Mouse (Mus musculus) MEL (cell line): ENCODE measurements around the gene Wdr26. TPM values are rescaled to one million over a fixed set of nuclear protein-coding genes. Genes with fewer than 3 reads are reported as not detected.

Experiments
- DNase-seq: peaks from one replicate; pipeline ENCODE4 v3.0.0; 2011; ENCODE audit warnings: low read depth, low spot score
- H3K27ac ChIP-seq: 2 replicates; pipeline ENCODE4 v1.5.1; 2012; ENCODE audit warnings: low read depth, mild to moderate bottlenecking, control low read depth, low read length, moderate library complexity; ENCODE audit not compliant: control insufficient read depth
- H3K27me3 ChIP-seq, 2 experiments: fragments of 150-350 bp in 1 of 2; sonication (generic) in 1 of 2; 2 replicates each; pipeline ENCODE4 v1.6.1; 2012; ENCODE audit warnings: low read length in 2 of 2, mild to moderate bottlenecking in 2 of 2, improper control_type of control experiment in 1 of 2, moderate library complexity in 1 of 2; ENCODE audit not compliant: insufficient read depth in 2 of 2, control insufficient read depth in 1 of 2
- H3K36me3 ChIP-seq, 2 experiments: 2 replicates each; pipeline ENCODE4 v1.6.1; 2012 to 2014; ENCODE audit warnings: low read length in 2 of 2, improper control_type of control experiment in 1 of 2, inconsistent platforms in 1 of 2, mild to moderate bottlenecking in 1 of 2; ENCODE audit not compliant: insufficient read depth in 2 of 2, control insufficient read depth in 1 of 2
- H3K4me1 ChIP-seq, 2 experiments: fragments of 150-350 bp in 1 of 2; sonication (generic) in 1 of 2; 2 replicates each; pipeline ENCODE4 v1.6.1; 2012; ENCODE audit warnings: low read length in 2 of 2, improper control_type of control experiment in 1 of 2, mild to moderate bottlenecking in 1 of 2; ENCODE audit not compliant: insufficient read depth in 2 of 2, control insufficient read depth in 1 of 2
- H3K4me3 ChIP-seq, 2 experiments: fragments of 150-350 bp in 1 of 2; sonication (generic) in 1 of 2; 2 replicates each; pipeline ENCODE4 v1.5.1; 2012; ENCODE audit warnings: low read depth in 2 of 2, low read length in 2 of 2, mild to moderate bottlenecking in 2 of 2, moderate library complexity in 2 of 2, control low read depth in 1 of 2, improper control_type of control experiment in 1 of 2; ENCODE audit not compliant: control insufficient read depth in 1 of 2, insufficient read depth in 1 of 2
- H3K79me2 ChIP-seq: 2 replicates; pipeline ENCODE4 v1.6.1; 2012; ENCODE audit warnings: mild to moderate bottlenecking, low read length, moderate library complexity; ENCODE audit not compliant: control insufficient read depth, poor library complexity, insufficient read depth
- H3K9ac ChIP-seq: 2 replicates; pipeline ENCODE4 v1.6.1; 2012; ENCODE audit warnings: low read depth, mild to moderate bottlenecking, control low read depth, low read length, moderate library complexity; ENCODE audit not compliant: control insufficient read depth, poor library complexity, severe bottlenecking
- H3K9me3 ChIP-seq: fragments of 150-350 bp; sonication (generic); replicated peaks from 2 replicates; pipeline ENCODE4 v1.6.1; 2012; ENCODE audit warnings: mild to moderate bottlenecking, low read length, improper control_type of control experiment, moderate library complexity; ENCODE audit not compliant: insufficient read depth
- BHLHE40 ChIP-seq: IDR thresholded peaks from 2 replicates; pipeline ENCODE4 v1.6.1; 2012; ENCODE audit warnings: low read depth, mild to moderate bottlenecking, inconsistent platforms, low read length, improper control_type of control experiment, borderline replicate concordance
- CHD1 ChIP-seq: IDR thresholded peaks from 2 replicates; pipeline ENCODE4 v1.6.1; 2012; ENCODE audit warnings: low read depth, mild to moderate bottlenecking, inconsistent platforms, low read length, improper control_type of control experiment
- CHD2 ChIP-seq: IDR thresholded peaks from 2 replicates; pipeline ENCODE4 v1.6.1; 2011; ENCODE audit warnings: low read length, improper control_type of control experiment
- E2F4 ChIP-seq: IDR thresholded peaks from 2 replicates; pipeline ENCODE4 v1.6.1; 2011; ENCODE audit warnings: low read depth, low read length, improper control_type of control experiment, borderline replicate concordance
- ELF1 ChIP-seq: IDR thresholded peaks from 2 replicates; pipeline ENCODE4 v1.6.1; 2014; ENCODE audit warnings: low read depth, mild to moderate bottlenecking, inconsistent platforms, low read length, improper control_type of control experiment, moderate library complexity
- ETS1 ChIP-seq: IDR thresholded peaks from 2 replicates; pipeline ENCODE4 v1.6.1; 2012; ENCODE audit warnings: low read depth, mild to moderate bottlenecking, inconsistent platforms, low read length, improper control_type of control experiment, moderate library complexity
- GABPA ChIP-seq: IDR thresholded peaks from 2 replicates; pipeline ENCODE4 v1.6.1; 2012; ENCODE audit warnings: low read depth, mild to moderate bottlenecking, inconsistent platforms, low read length, improper control_type of control experiment, moderate library complexity
- HCFC1 ChIP-seq: IDR thresholded peaks from 2 replicates; pipeline ENCODE4 v1.6.1; 2012; ENCODE audit warnings: low read depth, mild to moderate bottlenecking, inconsistent platforms, low read length, improper control_type of control experiment, moderate library complexity
- JUND ChIP-seq: IDR thresholded peaks from 2 replicates; pipeline ENCODE4 v1.6.1; 2011; ENCODE audit warnings: low read depth, mild to moderate bottlenecking, improper control_type of control experiment, low read length
- MAFK ChIP-seq: IDR thresholded peaks from 2 replicates; pipeline ENCODE4 v1.6.1; 2011; ENCODE audit warnings: low read depth, mild to moderate bottlenecking, low read length, improper control_type of control experiment, borderline replicate concordance
- MAX ChIP-seq: IDR thresholded peaks from 2 replicates; pipeline ENCODE4 v1.6.1; 2011; ENCODE audit warnings: low read length, improper control_type of control experiment
- MAZ ChIP-seq: IDR thresholded peaks from 2 replicates; pipeline ENCODE4 v1.6.1; 2012; ENCODE audit warnings: low read depth, mild to moderate bottlenecking, inconsistent platforms, low read length, improper control_type of control experiment
- POLR2AphosphoS2 ChIP-seq: IDR thresholded peaks from 2 replicates; pipeline ENCODE4 v1.6.1; 2011; ENCODE audit warnings: low read length, improper control_type of control experiment
- POLR2AphosphoS5 ChIP-seq: IDR thresholded peaks from 2 replicates; pipeline ENCODE4 v1.6.1; 2012; ENCODE audit warnings: low read depth, borderline replicate concordance, mild to moderate bottlenecking, inconsistent platforms, low read length, moderate library complexity, mixed read lengths
- RAD21 ChIP-seq: IDR thresholded peaks from 2 replicates; pipeline ENCODE4 v1.6.1; 2011; ENCODE audit warnings: mild to moderate bottlenecking, low read depth, low read length, improper control_type of control experiment
- RCOR1 ChIP-seq: IDR thresholded peaks from 2 replicates; pipeline ENCODE4 v1.6.1; 2012; ENCODE audit warnings: low read depth, mild to moderate bottlenecking, inconsistent platforms, low read length, improper control_type of control experiment
- SMC3 ChIP-seq: IDR thresholded peaks from 2 replicates; pipeline ENCODE4 v1.6.1; 2011; ENCODE audit warnings: low read depth, low read length, improper control_type of control experiment
- TBP ChIP-seq: IDR thresholded peaks from 2 replicates; pipeline ENCODE4 v1.8.0; 2011; ENCODE audit warnings: low read depth, low read length, improper control_type of control experiment
- TCF12 ChIP-seq: IDR thresholded peaks from 2 replicates; pipeline ENCODE4 v1.6.1; 2014; ENCODE audit warnings: low read depth, mild to moderate bottlenecking, inconsistent platforms, low read length, improper control_type of control experiment, moderate library complexity
- UBTF ChIP-seq: IDR thresholded peaks from 2 replicates; pipeline ENCODE4 v1.6.1; 2012; ENCODE audit warnings: low read depth, mild to moderate bottlenecking, inconsistent platforms, low read length, improper control_type of control experiment, moderate library complexity, borderline replicate concordance; ENCODE audit not compliant: insufficient read depth
- USF1 ChIP-seq: IDR thresholded peaks from 2 replicates; pipeline ENCODE4 v1.6.1; 2014; ENCODE audit warnings: low read depth, mild to moderate bottlenecking, inconsistent platforms, low read length, improper control_type of control experiment, moderate library complexity
- ZC3H11A ChIP-seq: IDR thresholded peaks from 2 replicates; pipeline ENCODE4 v1.6.1; 2012; ENCODE audit warnings: low read depth, mild to moderate bottlenecking, inconsistent platforms, low read length, improper control_type of control experiment
- ZKSCAN1 ChIP-seq: IDR thresholded peaks from 2 replicates; pipeline ENCODE4 v1.6.1; 2012; ENCODE audit warnings: low read depth, mild to moderate bottlenecking, inconsistent platforms, low read length, improper control_type of control experiment, moderate library complexity
- ZMIZ1 ChIP-seq: IDR thresholded peaks from 2 replicates; pipeline ENCODE4 v1.6.1; 2012; ENCODE audit warnings: low read depth, mild to moderate bottlenecking, inconsistent platforms, low read length, improper control_type of control experiment, moderate library complexity
- ZNF384 ChIP-seq: IDR thresholded peaks from 2 replicates; pipeline ENCODE4 v1.6.1; 2012; ENCODE audit warnings: low read depth, mild to moderate bottlenecking, inconsistent platforms, low read length, improper control_type of control experiment
- polyA plus RNA-seq, 2 experiments: library from polyadenylated mRNA; stranded (reverse) in 1 of 2; unstranded in 1 of 2; fragments of >175 nt in 1 of 2; fragments of >200 nt in 1 of 2; gene quantifications; 2 replicates each; pipeline versions ENCODE4 v1.2.1 to v1.2.4; 2012; ENCODE audit warnings: low replicate concordance in 2 of 2, low read depth in 1 of 2; ENCODE audit not compliant: insufficient read length in 2 of 2, insufficient read depth in 1 of 2, missing spikeins in 1 of 2
- total RNA-seq: library from RNA; depleted of rRNA; stranded (reverse); fragments of 300-350 nt; gene quantifications from 2 replicates; pipeline ENCODE4 v1.2.3, GENCODE M21; 2012

Wdr26 gene
- total and polyA plus RNA-seq, 3 experiments = 21.6 to 35.1 TPM; not detected in 1

GRCm38 (mm10) chr1:181131915-181132314 is 79.9 kb downstream of the Wdr26 start:
- peaks cover 0 to 53% of the 10 kb centered on the region in 2 experiments; a peak in 2 of 4 replicates for H3K36me3 ChIP-seq

GRCm38 (mm10) chr1:181126766-181127165 is 85.0 kb downstream of the Wdr26 start:
- DNase-seq = no peak
- no peak overlapping the region for H3K4me3 ChIP-seq
- H3K4me1 ChIP-seq = peaks cover 0 to 2% of the 10 kb centered on the region in 2 experiments; a peak in 1 of 4 replicates
- no peak overlapping the region for H3K9ac ChIP-seq
- peaks cover 0 to 62% of the 10 kb centered on the region in 2 experiments; a peak in 3 of 4 replicates for H3K36me3 ChIP-seq
- no peaks in the 10 kb centered on the region; the same call in 1 of the 2 replicates for H3K9me3 ChIP-seq
- no peak overlapping the region for H3K27ac ChIP-seq
- no peak for TF ChIP-seq POLR2AphosphoS5
- no peak for TF ChIP-seq HCFC1
- TF ChIP-seq BHLHE40 = no peak
- TF ChIP-seq ZMIZ1 = no peak
- no peak for TF ChIP-seq TBP
- TF ChIP-seq ETS1 = no peak
- TF ChIP-seq MAX = no peak
- TF ChIP-seq UBTF = no peak
- no peak for TF ChIP-seq RAD21
- no peak for TF ChIP-seq TCF12
- TF ChIP-seq CHD2 = no peak
- TF ChIP-seq RCOR1 = no peak
- no peak for TF ChIP-seq MAFK
- no peak for TF ChIP-seq ZNF384
- TF ChIP-seq ELF1 = no peak
- TF ChIP-seq CHD1 = no peak
- TF ChIP-seq, all 39 proteins: peak for 0
- no peaks in the 10 kb centered on the region for H3K79me2 ChIP-seq
- H3K27me3 ChIP-seq = no peaks in the 10 kb centered on the region

More at GRCm38 (mm10) chr1:181131915-181132314, 79.9 kb downstream of the Wdr26 start:
- Histone ChIP-seq H3K27me3 (no peaks in the 10 kb centered on the region), H3K27ac (no peak overlapping the region), H3K4me1 (no peaks in the 10 kb centered on the region), H3K4me3 (no peak overlapping the region), H3K9ac (no peak overlapping the region), H3K9me3 (no peaks in the 10 kb centered on the region), H3K79me2 (no peaks in the 10 kb centered on the region)
- TF ChIP-seq GABPA (no peak), HCFC1 (no peak), ZNF384 (no peak), POLR2AphosphoS2 (no peak), TCF12 (no peak), RCOR1 (no peak), CHD2 (no peak), USF1 (no peak), MAZ (no peak), ZMIZ1 (no peak), ZKSCAN1 (no peak), SMC3 (no peak), E2F4 (no peak), BHLHE40 (no peak), ZC3H11A (no peak), MAX (no peak), JUND (no peak)
- DNase-seq = no peak
